Comparison of ENCODE assay signal across 8 mouse cellular contexts in the genomic region with DNA sequence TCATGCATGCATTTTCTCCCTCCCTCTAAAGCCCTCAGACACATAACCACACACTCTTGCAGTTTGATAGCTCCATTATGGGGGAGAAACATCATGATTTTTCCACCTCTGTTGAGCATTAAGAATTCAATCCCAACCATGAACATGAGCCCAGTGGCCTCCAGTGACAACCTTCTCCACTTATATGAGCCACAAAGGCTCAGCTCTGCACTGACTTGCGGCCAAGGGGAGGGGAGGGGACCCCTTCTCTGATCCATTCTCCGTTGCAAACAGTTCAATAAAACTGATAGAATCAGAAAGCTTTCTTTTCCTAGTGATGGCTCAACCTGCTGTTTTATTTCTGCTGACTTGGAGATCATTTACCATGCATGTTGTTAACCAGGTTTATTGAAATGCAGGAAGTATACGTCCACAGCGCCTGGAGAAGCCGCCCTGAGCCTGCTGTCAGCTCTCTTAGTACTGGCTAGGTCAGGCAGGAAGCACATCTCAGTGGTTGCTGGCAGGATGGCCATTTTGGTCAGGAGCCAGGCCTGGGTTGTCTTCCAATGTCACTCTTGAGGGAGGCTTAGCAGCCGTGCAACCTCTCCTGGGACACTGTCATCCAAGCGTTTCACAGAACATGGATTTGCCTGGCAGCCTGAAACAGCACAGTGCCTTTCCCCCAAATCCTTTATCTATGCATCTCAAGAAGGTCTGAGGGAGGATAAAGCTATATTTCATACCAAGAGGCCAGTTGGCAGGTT.
DNase-seq lines count a peak whose midpoint lies in the region; ATAC-seq lines count a peak whose summit lies in the region.

No protein-coding gene starts in this region.

- no peaks in the 10 kb centered on the region for H3K36me3 ChIP-seq in lung, embryonic 15.5 days
- no peaks in the 10 kb centered on the region for H3K36me3 ChIP-seq in forebrain, embryonic 15.5 days
- H3K36me3 ChIP-seq in forebrain, embryonic 13.5 days (ENCODE audit: poor library complexity, severe bottlenecking): no peaks in the 10 kb centered on the region

- peaks cover 26% of the 10 kb centered on the region for H3K4me1 ChIP-seq in lung, embryonic 15.5 days
- H3K4me1 ChIP-seq in forebrain, embryonic 15.5 days: peaks cover 5% of the 10 kb centered on the region; the same call in 1 of the 2 replicates
- peaks cover 34% of the 10 kb centered on the region for H3K4me1 ChIP-seq in forebrain, embryonic 13.5 days

- WGBS in lung, embryonic 15.5 days: 57% methylated on average over 7 of the region's 7 CpGs
- 67% methylated on average over 7 of the region's 7 CpGs for WGBS in forebrain, embryonic 15.5 days
- WGBS in forebrain, embryonic 13.5 days: 71% methylated on average over 7 of the region's 7 CpGs

- no peak for DNase-seq in lung, adult 18-20 months
- peak; percentile 63 for DNase-seq in cerebellum, adult 8-10 months
- peak; percentile 80 to 82 for DNase-seq in heart, postnatal 10 days
- DNase-seq in lung, postnatal 36 days: peak; percentile 48
- no peak for DNase-seq in testis, postnatal 14 days (ENCODE audit: low spot score)

- H3K9ac ChIP-seq in lung, embryonic 15.5 days: 0 out of 2 replicates have a peak overlapping the region, but pooled peaks have one; percentile 28
- H3K9ac ChIP-seq in forebrain, embryonic 15.5 days (replicated peaks): no peak overlapping the region
- no peak overlapping the region for H3K9ac ChIP-seq in forebrain, embryonic 13.5 days

- H3K27ac ChIP-seq in lung, embryonic 15.5 days: peak overlapping the region; percentile 31
- no peak overlapping the region for H3K27ac ChIP-seq in forebrain, embryonic 15.5 days (replicated peaks)
- no peak overlapping the region for H3K27ac ChIP-seq in forebrain, embryonic 13.5 days

- H3K4me2 ChIP-seq in lung, embryonic 15.5 days: no peak overlapping the region
- no peak overlapping the region for H3K4me2 ChIP-seq in forebrain, embryonic 15.5 days (replicated peaks)
- H3K4me2 ChIP-seq in forebrain, embryonic 13.5 days: no peak overlapping the region

- intact Hi-C loops in heart, postnatal 10 days (cut with DNase I): no loop called here

- peak; percentile 68; the same call in 1 of the 2 replicates for ATAC-seq in lung, embryonic 15.5 days (ENCODE audit: borderline replicate concordance, extremely low read depth, low FRiP score, low TSS enrichment)
- ATAC-seq in forebrain, embryonic 15.5 days (replicated peaks): no peak
- ATAC-seq in forebrain, embryonic 13.5 days: no peak

- no peaks in the 10 kb centered on the region for H3K9me3 ChIP-seq in lung, embryonic 15.5 days
- no peaks in the 10 kb centered on the region for H3K9me3 ChIP-seq in forebrain, embryonic 15.5 days
- H3K9me3 ChIP-seq in forebrain, embryonic 13.5 days (replicated peaks): no peaks in the 10 kb centered on the region

- no peaks in the 10 kb centered on the region for H3K27me3 ChIP-seq in lung, embryonic 15.5 days
- 0 out of 2 replicates have a peak, but pooled peaks cover 6% of the 10 kb centered on the region for H3K27me3 ChIP-seq in forebrain, embryonic 15.5 days
- H3K27me3 ChIP-seq in forebrain, embryonic 13.5 days: peaks cover 36% of the 10 kb centered on the region

- H3K4me3 ChIP-seq in lung, embryonic 15.5 days: no peak overlapping the region
- H3K4me3 ChIP-seq in forebrain, embryonic 15.5 days: no peak overlapping the region
- H3K4me3 ChIP-seq in forebrain, embryonic 13.5 days: no peak overlapping the region

Comparison
In these comparisons a context has a peak if more than half of its experiments do, and no peak if none do; other contexts are left out.
1. DNase-seq: peak in cerebellum, adult 8-10 months (single experiment), heart, postnatal 10 days (2 of 2) and lung, postnatal 36 days (single experiment); none in lung, adult 18-20 months (0 of 2) and testis, postnatal 14 days (single experiment).